Mouse (Mus musculus): ENCODE results near the gene Peli2.

DNA sequence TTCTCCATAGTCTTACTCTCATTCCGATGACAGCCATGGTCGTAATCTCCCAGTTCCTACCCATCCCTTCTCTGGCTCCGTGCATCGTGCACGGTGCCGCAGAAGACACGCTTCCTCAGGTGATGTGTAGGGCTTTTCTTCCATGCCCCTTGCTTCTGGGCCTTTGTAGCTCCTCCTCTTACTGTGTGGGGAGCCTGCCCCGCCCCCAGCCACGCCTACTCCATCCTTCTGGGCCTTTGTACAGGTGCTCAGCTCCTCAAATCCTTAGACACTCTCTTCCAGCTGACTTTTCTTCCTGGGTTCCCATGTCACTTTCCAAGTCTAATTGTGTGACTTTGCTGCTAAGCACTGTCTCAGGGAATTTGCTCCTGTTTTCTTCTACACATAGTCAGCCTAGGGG lies 28.7 kb downstream of the Peli2 start:
- no peak for TF ChIP-seq CTCF (IDR thresholded peaks at IDR 0.05; ENCODE audit: insufficient read depth, low read depth, low read length)
- TF ChIP-seq POLR2A (IDR thresholded peaks at IDR 0.05; ENCODE audit: insufficient read depth, low read depth, low read length): no peak

Data from olfactory bulb, adult 2 months (tissue).